Comparison of ENCODE assay signal across 8 mouse cellular contexts in the genomic region with DNA sequence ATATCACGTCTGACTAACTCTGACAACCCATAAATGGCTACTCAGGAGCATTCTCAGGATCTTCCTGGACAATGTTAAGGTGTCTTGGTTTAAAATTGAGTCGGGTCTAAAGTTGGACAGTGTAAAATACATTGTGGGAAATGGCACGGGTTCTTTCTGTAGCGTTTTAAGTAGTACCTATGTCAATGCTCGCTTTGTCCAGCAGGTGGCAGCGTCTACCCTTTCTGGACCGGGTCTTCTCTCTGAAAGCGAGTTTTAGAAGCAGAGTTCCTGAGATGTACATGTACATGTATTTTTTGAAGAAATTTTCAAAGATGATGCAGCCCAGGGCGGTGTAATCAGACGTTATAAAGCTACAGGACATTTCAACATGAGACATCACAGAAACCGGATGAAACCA. TPM values are rescaled to one million over a fixed set of nuclear protein-coding genes. Genes with fewer than 3 reads are reported as not detected.
A peak's percentile ranks its signal among the peaks of the same experiment; 100 is the strongest.
DNase-seq lines count a peak whose midpoint lies in the region; ATAC-seq and TF ChIP-seq lines count a peak whose summit lies in the region.

No protein-coding gene starts in this region.

- no peaks in the 10 kb centered on the region for H3K36me3 ChIP-seq in kidney, adult 2 months (ENCODE audit: control insufficient read depth, insufficient read depth, low read length)
- H3K36me3 ChIP-seq in kidney, embryonic 15.5 days, result no peaks in the 10 kb centered on the region

- no peaks in the 10 kb centered on the region for H3K27me3 ChIP-seq in kidney, adult 2 months (replicated peaks; ENCODE audit: control insufficient read depth, insufficient read depth, low read length)
- H3K27me3 ChIP-seq in kidney, embryonic 15.5 days, result peaks cover 26% of the 10 kb centered on the region

- no peaks in the 10 kb centered on the region for H3K4me1 ChIP-seq in kidney, adult 2 months (ENCODE audit: control insufficient read depth, insufficient read depth, low read length)
- no peaks in the 10 kb centered on the region for H3K4me1 ChIP-seq in kidney, embryonic 15.5 days
- H3K4me1 ChIP-seq in bone marrow, adult 2 months (ENCODE audit: control insufficient read depth, insufficient read depth, low read length), result no peaks in the 10 kb centered on the region

- no peak overlapping the region for H3K4me3 ChIP-seq in kidney, adult 2 months (ENCODE audit: insufficient read depth, low read depth, low read length)
- H3K4me3 ChIP-seq in kidney, embryonic 15.5 days (replicated peaks), result no peak overlapping the region
- no peak overlapping the region for H3K4me3 ChIP-seq in bone marrow, adult 2 months (replicated peaks; ENCODE audit: control insufficient read depth, low read depth, low read length)

- WGBS in kidney, adult 2 months, result 8% methylated on average over 11 of the region's 11 CpGs
- WGBS in kidney, embryonic 15.5 days, result 8% methylated on average over 11 of the region's 11 CpGs
- WGBS in bone marrow, adult 2 months, result 6% methylated on average over 11 of the region's 11 CpGs

- ATAC-seq in kidney, embryonic 15.5 days (replicated peaks; ENCODE audit: low FRiP score), result no peak
- ATAC-seq in erythroblast, adult 5-6 weeks (replicated peaks; ENCODE audit: low FRiP score, poor library complexity, severe bottlenecking), result peak; percentile 85

- no peak overlapping the region for H3K9ac ChIP-seq in kidney, embryonic 15.5 days

- no peak for TF ChIP-seq POLR2A in kidney, adult 2 months (IDR thresholded peaks at IDR 0.05; ENCODE audit: low read depth, low read length)
- TF ChIP-seq POLR2A in bone marrow, adult 2 months (IDR thresholded peaks at IDR 0.05; ENCODE audit: borderline replicate concordance, control insufficient read depth, low read depth, low read length), result no peak

- peak; percentile 89 for TF ChIP-seq CTCF in kidney, adult 2 months (conservative IDR thresholded peaks at IDR 0.05; ENCODE audit: insufficient read depth, insufficient read length, low read depth, low read length)
- TF ChIP-seq CTCF in bone marrow, adult 2 months (IDR thresholded peaks at IDR 0.05; ENCODE audit: control insufficient read depth, insufficient read depth, low read length), result peak; percentile 82

- no peak overlapping the region for H3K4me2 ChIP-seq in kidney, embryonic 15.5 days

- DNase-seq in kidney, adult 2 months, result peak; percentile 78
- peak; percentile 80 to 88 for DNase-seq in heart, postnatal 14 days
- DNase-seq in left cerebral cortex, adult 8-10 months (ENCODE audit: low spot score in 2 of 2), result peak; percentile 12 to 79
- DNase-seq in naive thymus-derived CD4-positive, alpha-beta T cell, adult 2 months (ENCODE audit: low read depth), result peak; percentile 94
- DNase-seq in testis, postnatal 14 days (ENCODE audit: low spot score), result peak; percentile 53

- no peak overlapping the region for H3K27ac ChIP-seq in kidney, adult 2 months (ENCODE audit: insufficient read depth, low read depth, low read length)
- H3K27ac ChIP-seq in kidney, embryonic 15.5 days, result no peak overlapping the region
- no peak overlapping the region for H3K27ac ChIP-seq in bone marrow, adult 2 months (ENCODE audit: control insufficient read depth, insufficient read depth, low read depth, low read length, poor library complexity)

- no peaks in the 10 kb centered on the region for H3K9me3 ChIP-seq in kidney, embryonic 15.5 days (replicated peaks)

- intact Hi-C loops in heart, postnatal 14 days (cut with DNase I), result loop anchor here (1.0 to 5.0 kb wide), 2 partner anchors 55 to 204 kb away; no protein-coding TSS in a partner anchor

RNA-seq across cellular contexts. Expression of a gene that starts 45.6 kb away (rescaled TPM):
- polyA plus RNA-seq in kidney, adult 2 months (2012; rRNA removed), result 1.9 and 11.8 TPM in 2 replicates
- 2.3 and 3.0 TPM in 2 replicates for polyA plus RNA-seq in kidney, embryonic 15.5 days (2015; fragmentation: Nextera tagmentation; extraction: Ambion mirVana)
- 55.3 and 74.0 TPM in 2 replicates for polyA plus RNA-seq in bone marrow, adult 2 months (2011; ENCODE audit: insufficient read depth, insufficient read length, low replicate concordance, missing spikeins)
- total RNA-seq in erythroblast, adult 5-6 weeks (2015; ENCODE audit: low replicate concordance), result 1.9 and 2.3 TPM in 2 replicates
- total RNA-seq in erythroblast, adult 5-6 weeks (2017; ENCODE audit: low replicate concordance), result 0.94 and 11.8 TPM in 2 replicates
- total RNA-seq in heart, postnatal 14 days (2021), result 10 to 100 TPM in 1 of 2 experiments, 1 to 10 TPM in 1; 2.3 to 13.3 TPM
- total RNA-seq in left cerebral cortex, adult 8-10 months (2022), result 1 to 10 TPM in 1 of 4 experiments, under 1 TPM in 3; 0.30 to 1.1 (median 0.84) TPM

RNA-seq across cellular contexts. Expression of a gene that starts 51.3 kb away (rescaled TPM):
- polyA plus RNA-seq in kidney, adult 2 months (2012; rRNA removed), result 29.2 and 31.5 TPM in 2 replicates
- 31.5 and 33.1 TPM in 2 replicates for polyA plus RNA-seq in kidney, embryonic 15.5 days (2015; fragmentation: Nextera tagmentation; extraction: Ambion mirVana)
- 8.9 and 21.0 TPM in 2 replicates for polyA plus RNA-seq in bone marrow, adult 2 months (2011; ENCODE audit: insufficient read depth, insufficient read length, low replicate concordance, missing spikeins)
- total RNA-seq in erythroblast, adult 5-6 weeks (2015; ENCODE audit: low replicate concordance), result 0.77 and 1.0 TPM in 2 replicates
- 0.56 and 0.77 TPM in 2 replicates for total RNA-seq in erythroblast, adult 5-6 weeks (2017; ENCODE audit: low replicate concordance)
- total RNA-seq in heart, postnatal 14 days (2021), result 10 to 100 TPM; 77.7 to 82.2 TPM
- 10 to 100 TPM; 50.0 to 62.1 (median 56.5) TPM for total RNA-seq in left cerebral cortex, adult 8-10 months (2022)

RNA-seq across cellular contexts. Expression of a gene that starts 53.5 kb away (rescaled TPM):
- polyA plus RNA-seq in kidney, adult 2 months (2012; rRNA removed), result 102 and 168 TPM in 2 replicates
- 58.9 and 70.8 TPM in 2 replicates for polyA plus RNA-seq in kidney, embryonic 15.5 days (2015; fragmentation: Nextera tagmentation; extraction: Ambion mirVana)
- 13.0 and 32.8 TPM in 2 replicates for polyA plus RNA-seq in bone marrow, adult 2 months (2011; ENCODE audit: insufficient read depth, insufficient read length, low replicate concordance, missing spikeins)
- 1.5 and 7.5 TPM in 2 replicates for total RNA-seq in erythroblast, adult 5-6 weeks (2015; ENCODE audit: low replicate concordance)
- total RNA-seq in erythroblast, adult 5-6 weeks (2017; ENCODE audit: low replicate concordance), result 1.7 and 2.5 TPM in 2 replicates
- total RNA-seq in heart, postnatal 14 days (2021), result 10 to 100 TPM; 36.3 to 38.3 TPM
- total RNA-seq in left cerebral cortex, adult 8-10 months (2022), result 10 to 100 TPM; 69.2 to 85.9 (median 79.1) TPM

Comparison
In these comparisons a context has a peak if more than half of its experiments do, and no peak if none do; other contexts are left out.
1. RNA of a gene that starts 51.3 kb away (total RNA-seq): 77.7 to 82.2 TPM in heart, postnatal 14 days and 50.0 to 62.1 TPM in left cerebral cortex, adult 8-10 months; 0.56 to 1.0 TPM in erythroblast, adult 5-6 weeks; every median in the first group is over 10 times any median in the second.
2. RNA of a gene that starts 53.5 kb away (total RNA-seq): 69.2 to 85.9 TPM in left cerebral cortex, adult 8-10 months and 36.3 to 38.3 TPM in heart, postnatal 14 days; 1.5 to 7.5 TPM in erythroblast, adult 5-6 weeks; every median in the first group is over 4 times any median in the second.
3. Peak in every context shown above with its lines, with median percentiles within 50 percentile points of each other: DNase-seq.